Mouse (Mus musculus) kidney, adult 11 months (tissue): ENCODE measurements at regions not wholly inside any gene's neighbourhood (a gene's known extent, or its start where the extent isn't known, plus 50 kb on each side); places are given as distances from the start of the nearest gene placed in this dataset.

Experiments used
- DNase-seq: peaks from one replicate; pipeline ENCODE4 v3.0.0; 2022

DNA sequence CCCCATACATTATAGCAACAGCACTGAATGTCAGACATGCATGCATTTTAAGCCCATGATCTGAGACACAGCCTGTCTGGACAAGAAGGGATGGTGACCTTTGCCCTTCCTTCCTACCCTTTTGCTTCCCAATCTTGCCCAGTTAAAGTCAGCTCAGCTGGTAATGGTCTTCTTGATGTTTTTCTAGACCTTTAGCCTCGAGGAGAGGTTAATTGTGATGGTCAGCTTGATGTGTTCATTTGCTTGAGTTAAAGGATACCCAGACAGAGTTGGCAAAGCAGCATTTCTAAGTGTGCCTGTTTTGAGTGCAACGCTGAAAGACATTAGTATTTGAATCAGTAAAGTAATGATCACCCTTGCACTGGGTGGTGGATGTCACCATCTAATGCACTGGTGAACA, 60.9 kb downstream of the Xcl1 start:
- DNase-seq, result peak; percentile 31
